Mouse (Mus musculus): ENCODE measurements around the gene Dab2ip. TPM values are rescaled to one million over a fixed set of nuclear protein-coding genes. Genes with fewer than 3 reads are reported as not detected.

The Dab2ip gene
- total and polyA plus RNA-seq, 3 experiments, result 4.0 to 9.9 TPM; not detected in 1

GRCm38 (mm10) chr2:35702608-35703007 lies 144.5 kb downstream of the Dab2ip start:
- no peak overlapping the region for H3K4me3 ChIP-seq (ENCODE audit: control insufficient read depth in 1 of 2, insufficient read depth in 1 of 2, low read depth in 2 of 2, low read length in 2 of 2)
- DNase-seq (ENCODE audit: low read depth, low spot score), result no peak
- H3K4me1 ChIP-seq (ENCODE audit: control insufficient read depth in 1 of 2, insufficient read depth in 2 of 2, low read length in 2 of 2), result no peaks in the 10 kb centered on the region

DNA sequence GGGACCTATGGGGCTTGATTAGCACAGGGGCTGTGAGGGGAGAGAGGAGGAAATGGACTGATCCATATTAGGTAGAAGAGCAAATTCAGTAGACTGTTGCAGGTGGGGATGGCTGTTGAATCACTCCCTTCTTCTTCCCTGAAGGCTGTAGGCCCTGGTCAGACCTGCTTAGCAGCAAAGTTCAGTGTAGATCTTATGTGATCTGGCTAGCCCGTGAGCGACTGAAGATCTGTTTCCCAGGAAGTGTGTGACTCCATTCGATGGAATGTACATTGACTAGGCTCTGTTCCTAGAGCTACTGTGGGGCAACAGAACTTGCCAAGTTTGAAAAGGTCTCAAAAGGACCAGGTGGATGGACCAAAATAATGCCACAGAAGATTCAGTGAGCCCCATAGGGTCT lies 145.2 kb downstream of the Dab2ip start:
- TF ChIP-seq TAL1 (IDR thresholded peaks at IDR 0.05; ENCODE audit: low read length), result no peak
- TF ChIP-seq TBP (IDR thresholded peaks at IDR 0.05; ENCODE audit: low read depth, low read length), result no peak
- Histone ChIP-seq H3K36me3 (ENCODE audit: control insufficient read depth in 1 of 2, insufficient read depth in 2 of 2, low read length in 2 of 2) (no peaks in the 10 kb centered on the region), H3K27ac (ENCODE audit: control insufficient read depth, low read depth, low read length) (no peak overlapping the region), H3K9ac (ENCODE audit: control insufficient read depth, low read depth, low read length, poor library complexity, severe bottlenecking) (no peak overlapping the region), H3K4me3 (ENCODE audit: control insufficient read depth in 1 of 2, insufficient read depth in 1 of 2, low read depth in 2 of 2, low read length in 2 of 2) (no peak overlapping the region), H3K4me1 (ENCODE audit: control insufficient read depth in 1 of 2, insufficient read depth in 2 of 2, low read length in 2 of 2) (no peaks in the 10 kb centered on the region), H3K79me2 (ENCODE audit: control insufficient read depth, insufficient read depth, low read length, poor library complexity) (no peaks in the 10 kb centered on the region), H3K27me3 (ENCODE audit: control insufficient read depth in 1 of 2, insufficient read depth in 2 of 2, low read length in 2 of 2) (no peaks in the 10 kb centered on the region), H3K9me3 (replicated peaks; ENCODE audit: insufficient read depth, low read length) (no peaks in the 10 kb centered on the region)
- DNase-seq (ENCODE audit: low read depth, low spot score), result no peak

More at GRCm38 (mm10) chr2:35702608-35703007, 144.5 kb downstream of the Dab2ip start:
- TF ChIP-seq CTCF (IDR thresholded peaks at IDR 0.05 in 2 of 3, conservative IDR thresholded peaks at IDR 0.05 in 1 of 3; ENCODE audit: control insufficient read depth in 1 of 3, insufficient read depth in 1 of 3, low read depth in 2 of 3, low read length in 3 of 3, poor library complexity in 1 of 3, severe bottlenecking in 1 of 3) (no peak), ZKSCAN1 (IDR thresholded peaks at IDR 0.05; ENCODE audit: low read depth, low read length) (no peak), MAFK (IDR thresholded peaks at IDR 0.05; ENCODE audit: borderline replicate concordance, low read depth, low read length) (no peak), CHD2 (IDR thresholded peaks at IDR 0.05; ENCODE audit: low read length) (no peak), ZMIZ1 (IDR thresholded peaks at IDR 0.05; ENCODE audit: low read depth, low read length) (no peak), TBP (IDR thresholded peaks at IDR 0.05; ENCODE audit: low read depth, low read length) (no peak), BHLHE40 (IDR thresholded peaks at IDR 0.05; ENCODE audit: borderline replicate concordance, low read depth, low read length) (no peak), TAL1 (IDR thresholded peaks at IDR 0.05; ENCODE audit: low read length) (no peak), MXI1 (IDR thresholded peaks at IDR 0.05; ENCODE audit: low read depth, low read length) (no peak), ETS1 (IDR thresholded peaks at IDR 0.05; ENCODE audit: low read depth, low read length) (no peak), CHD1 (IDR thresholded peaks at IDR 0.05; ENCODE audit: low read depth, low read length) (no peak), RCOR1 (IDR thresholded peaks at IDR 0.05; ENCODE audit: low read depth, low read length) (no peak), POLR2AphosphoS2 (IDR thresholded peaks at IDR 0.05; ENCODE audit: low read length) (no peak), SIN3A (IDR thresholded peaks at IDR 0.05; ENCODE audit: low read length) (no peak)
- Histone ChIP-seq H3K79me2 (ENCODE audit: control insufficient read depth, insufficient read depth, low read length, poor library complexity) (no peaks in the 10 kb centered on the region), H3K27me3 (ENCODE audit: control insufficient read depth in 1 of 2, insufficient read depth in 2 of 2, low read length in 2 of 2) (no peaks in the 10 kb centered on the region), H3K36me3 (ENCODE audit: control insufficient read depth in 1 of 2, insufficient read depth in 2 of 2, low read length in 2 of 2) (no peaks in the 10 kb centered on the region), H3K9ac (ENCODE audit: control insufficient read depth, low read depth, low read length, poor library complexity, severe bottlenecking) (no peak overlapping the region), H3K9me3 (replicated peaks; ENCODE audit: insufficient read depth, low read length) (no peaks in the 10 kb centered on the region), H3K27ac (ENCODE audit: control insufficient read depth, low read depth, low read length) (no peak overlapping the region)

GRCm38 (mm10) chr2:35712611-35713010 lies 154.5 kb downstream of the Dab2ip start:
- Histone ChIP-seq H3K9me3 (replicated peaks; ENCODE audit: insufficient read depth, low read length) (no peaks in the 10 kb centered on the region), H3K4me1 (ENCODE audit: control insufficient read depth in 1 of 2, insufficient read depth in 2 of 2, low read length in 2 of 2) (peaks cover 12 to 25% of the 10 kb centered on the region in 2 experiments; a peak in 3 of 4 replicates), H3K27ac (ENCODE audit: control insufficient read depth, low read depth, low read length) (no peak overlapping the region), H3K27me3 (ENCODE audit: control insufficient read depth in 1 of 2, insufficient read depth in 2 of 2, low read length in 2 of 2) (no peaks in the 10 kb centered on the region), H3K79me2 (ENCODE audit: control insufficient read depth, insufficient read depth, low read length, poor library complexity) (no peaks in the 10 kb centered on the region), H3K9ac (ENCODE audit: control insufficient read depth, low read depth, low read length, poor library complexity, severe bottlenecking) (no peak overlapping the region), H3K4me3 (ENCODE audit: control insufficient read depth in 1 of 2, insufficient read depth in 1 of 2, low read depth in 2 of 2, low read length in 2 of 2) (no peak overlapping the region), H3K36me3 (ENCODE audit: control insufficient read depth in 1 of 2, insufficient read depth in 2 of 2, low read length in 2 of 2) (peaks cover 0 to 19% of the 10 kb centered on the region in 2 experiments; a peak in 2 of 4 replicates)
- no peak for DNase-seq (ENCODE audit: low read depth, low spot score)
- TF ChIP-seq ZKSCAN1 (IDR thresholded peaks at IDR 0.05; ENCODE audit: low read depth, low read length) (no peak), TAL1 (IDR thresholded peaks at IDR 0.05; ENCODE audit: low read length) (no peak), GATA1 (IDR thresholded peaks at IDR 0.05; ENCODE audit: low read depth, low read length) (no peak), SMC3 (IDR thresholded peaks at IDR 0.05; ENCODE audit: low read depth, low read length) (no peak), BHLHE40 (IDR thresholded peaks at IDR 0.05; ENCODE audit: borderline replicate concordance, low read depth, low read length) (no peak), MAX (IDR thresholded peaks at IDR 0.05; ENCODE audit: low read length) (no peak), TCF12 (IDR thresholded peaks at IDR 0.05; ENCODE audit: low read depth, low read length) (no peak), RAD21 (IDR thresholded peaks at IDR 0.05; ENCODE audit: low read depth, low read length) (no peak), JUND (IDR thresholded peaks at IDR 0.05; ENCODE audit: low read depth, low read length) (no peak), MYB (IDR thresholded peaks at IDR 0.05; ENCODE audit: low read depth, low read length) (no peak), GABPA (IDR thresholded peaks at IDR 0.05; ENCODE audit: low read depth, low read length) (no peak)
